Mouse (Mus musculus): Measurements from ENCODE around the gene Capza2.

Gene Capza2

DNA sequence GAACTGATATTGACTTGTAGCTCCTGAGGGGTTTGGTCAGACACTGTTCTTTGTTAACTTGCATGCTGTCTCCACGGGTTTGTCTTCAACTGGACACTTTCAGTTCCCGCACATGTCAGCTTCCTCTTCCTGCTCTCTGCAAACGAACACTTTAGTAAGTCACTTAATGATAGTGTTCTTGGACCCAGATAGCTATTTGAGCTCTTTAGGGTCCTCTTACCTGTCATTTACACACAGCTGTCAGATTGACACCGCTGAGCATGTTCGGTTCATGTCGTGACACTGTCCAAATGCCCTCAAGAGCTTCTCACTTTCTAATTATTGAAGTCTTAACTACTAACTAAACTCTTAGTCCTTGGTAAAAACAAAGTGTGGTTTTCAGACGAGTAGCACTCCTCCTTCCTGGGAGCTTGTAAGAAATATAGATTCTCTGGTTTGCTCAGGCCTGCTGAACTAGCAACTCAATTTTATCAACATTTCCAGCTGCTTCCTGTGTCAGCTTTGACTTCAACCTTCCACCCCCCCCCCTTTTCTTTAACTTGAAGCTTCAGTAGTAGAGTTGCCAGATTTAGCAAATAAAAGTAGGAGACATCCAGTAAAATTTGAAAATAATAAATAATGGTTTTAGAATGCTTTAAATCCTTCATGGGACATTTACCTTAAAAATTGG lies at the start of gene Capza2:
Gene Capza2, plus strand, starts transcription at position 620 of the 670 bp plus-strand sequence.
- DNase-seq = no peak

- peak; percentile 88 to 89 for DNase-seq
Observed at GRCm38 (mm10) chr6:17589049-17589952, 46.7 kb upstream of the Capza2 start.

GRCm38 (mm10) chr6:17589953-17590627 lies 45.9 kb upstream of the Capza2 start:
- DNase-seq = no peak

DNA sequence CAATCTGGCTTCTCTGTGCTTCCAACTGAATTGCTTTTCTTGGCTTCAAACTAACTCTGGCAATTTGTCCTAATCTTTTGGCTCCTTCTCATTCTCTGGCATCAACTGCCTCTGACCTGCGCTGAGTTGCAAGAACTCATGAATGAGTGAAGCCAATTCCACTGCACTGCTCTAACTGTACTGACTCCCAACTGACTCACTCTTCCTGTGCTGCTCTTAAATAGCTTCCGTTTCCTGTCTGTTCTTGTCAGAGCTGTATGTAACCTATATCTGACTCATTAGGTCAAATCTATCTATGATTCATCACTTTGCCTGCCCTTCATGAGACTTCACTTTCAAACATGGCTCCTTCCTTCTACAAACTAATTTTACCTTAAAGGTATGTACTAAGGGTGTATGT lies 42.1 kb upstream of the Capza2 start:
- DNase-seq = no peak

DNA sequence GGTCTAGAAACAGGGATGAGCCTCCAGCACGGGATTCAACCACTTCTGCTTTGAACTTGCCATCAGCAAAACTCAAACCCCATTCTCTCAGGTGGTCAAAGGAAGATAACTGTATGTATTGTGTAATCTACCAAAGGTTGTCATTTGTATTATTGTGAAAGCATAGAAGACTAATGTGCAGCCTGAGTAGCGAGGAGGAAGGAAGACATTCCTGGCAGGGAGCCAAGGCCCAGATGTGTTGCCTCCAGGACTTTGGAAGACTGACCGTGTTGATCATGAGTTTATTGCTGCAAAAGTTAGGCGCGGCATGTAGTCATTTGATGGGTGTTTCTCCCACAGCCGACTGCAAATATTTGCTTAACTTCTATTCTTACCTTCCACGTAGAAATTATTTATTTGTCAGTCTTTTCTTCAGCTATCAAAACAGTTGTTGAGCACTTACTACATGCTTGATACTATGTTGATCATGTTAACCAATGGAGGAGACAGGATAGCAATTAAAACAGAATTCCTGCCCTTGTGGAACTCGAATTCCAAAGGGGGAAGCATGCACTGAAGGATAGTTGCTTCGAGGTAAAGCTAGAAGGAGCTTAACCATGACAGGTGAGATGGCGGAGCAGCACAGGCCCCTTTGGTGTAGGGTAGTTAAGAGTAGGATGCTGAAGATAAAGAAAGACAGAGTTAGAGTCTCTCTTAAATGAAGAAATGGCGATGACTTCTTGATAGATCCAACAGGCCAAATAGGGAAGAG lies 40.1 kb upstream of the Capza2 start:
- peak; percentile 61 to 71 for DNase-seq

DNA sequence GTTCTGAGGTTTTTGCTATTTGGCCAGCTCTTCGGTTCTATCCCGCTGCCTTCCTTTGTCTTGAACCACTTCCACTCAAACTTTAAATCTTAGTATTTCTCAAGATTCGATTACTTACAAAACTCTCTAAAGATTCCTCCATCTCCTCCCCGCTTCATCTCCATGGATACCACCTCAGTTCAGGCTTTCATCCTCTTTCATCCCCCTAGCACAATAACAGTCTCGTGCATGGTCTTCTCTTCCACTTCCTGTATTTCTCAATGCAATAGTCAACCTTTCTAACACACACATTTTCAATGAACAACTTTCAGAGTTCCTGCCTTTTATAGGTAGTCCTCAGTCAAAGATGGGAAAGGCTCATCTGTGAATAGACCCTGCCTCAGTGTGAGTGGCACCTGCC lies 36.7 kb upstream of the Capza2 start:
- DNase-seq = no peak

DNA sequence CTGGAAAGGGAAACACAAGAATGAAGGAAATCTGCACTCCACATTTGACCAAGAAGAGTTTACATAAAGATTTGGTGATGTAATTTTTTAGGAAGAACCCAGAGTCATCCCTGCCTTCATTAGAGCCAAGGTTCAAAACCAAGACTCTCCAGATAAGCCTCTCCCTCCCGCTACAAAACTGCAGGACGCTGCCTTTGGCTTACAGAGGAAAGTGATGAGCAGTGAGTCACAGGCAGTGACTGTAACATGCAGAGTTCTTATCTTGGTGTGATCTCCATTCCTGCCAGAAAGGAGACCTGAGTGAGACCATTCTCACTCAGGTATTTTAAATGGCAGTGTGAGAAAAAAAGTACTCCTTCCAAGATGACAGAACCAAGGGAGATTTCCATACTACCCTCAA lies 34.5 kb upstream of the Capza2 start:
- DNase-seq = no peak

GRCm38 (mm10) chr6:17606915-17607314 lies 29.1 kb upstream of the Capza2 start:
- DNase-seq = no peak

- DNase-seq = no peak
Observed at GRCm38 (mm10) chr6:17611352-17612010, 24.6 kb upstream of the Capza2 start.

GRCm38 (mm10) chr6:17612652-17613051 lies 23.4 kb upstream of the Capza2 start:
- no peak for DNase-seq

DNA sequence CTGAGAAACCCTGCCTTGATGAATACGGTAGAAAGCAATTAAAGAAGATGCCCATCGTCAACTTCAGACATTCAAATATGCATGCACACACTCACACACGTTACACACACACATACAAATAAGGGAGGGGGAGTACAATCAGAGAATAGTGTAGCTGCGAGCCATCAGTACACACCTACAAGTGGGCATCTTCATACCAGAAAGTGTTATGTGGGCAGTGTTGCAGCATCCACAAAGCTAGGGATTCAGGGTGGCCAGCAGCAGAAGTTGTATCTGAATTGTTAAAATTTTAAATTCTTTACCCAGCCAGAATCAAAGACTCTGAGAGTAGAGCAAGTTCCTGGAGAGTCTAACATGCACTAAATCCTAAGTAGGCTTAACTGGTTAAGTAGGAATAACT lies 15.2 kb upstream of the Capza2 start:
- DNase-seq = no peak

GRCm38 (mm10) chr6:17621436-17621835 lies 14.6 kb upstream of the Capza2 start:
- DNase-seq = no peak

GRCm38 (mm10) chr6:17628701-17629455 lies 7.2 kb upstream of the Capza2 start:
- DNase-seq = peak in 1 of 2 experiments; percentile 20

GRCm38 (mm10) chr6:17629756-17630155 lies 6.3 kb upstream of the Capza2 start:
- DNase-seq = no peak

GRCm38 (mm10) chr6:17631611-17632010 lies 4.4 kb upstream of the Capza2 start:
- DNase-seq = no peak

- no peak for DNase-seq
Observed at GRCm38 (mm10) chr6:17633819-17634218, 2.2 kb upstream of the Capza2 start.

- no peak for DNase-seq
Observed at GRCm38 (mm10) chr6:17634992-17635391, 1.0 kb upstream of the Capza2 start.

DNA sequence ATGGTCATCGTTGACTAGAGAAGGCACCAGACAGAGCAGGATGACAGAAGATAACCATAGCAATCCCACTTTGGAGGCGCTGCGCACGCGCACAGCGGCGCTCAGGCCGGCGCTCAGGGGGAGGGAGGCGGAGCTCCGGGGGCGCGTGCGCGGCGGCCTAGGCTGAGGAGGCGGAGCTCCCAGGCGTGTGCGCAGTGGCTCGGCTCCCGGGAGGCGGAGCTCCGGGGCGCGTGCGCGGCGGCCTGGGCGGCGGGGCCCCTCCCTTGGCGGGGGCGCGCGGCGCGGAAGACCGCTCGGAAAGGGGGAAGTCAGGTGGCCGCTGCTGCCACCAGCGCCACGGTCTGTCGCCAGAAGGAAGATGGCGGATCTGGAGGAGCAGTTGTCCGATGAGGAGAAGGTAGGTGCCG lies 733 bp downstream of the Capza2 start:
- peak; percentile 94 to 97 for DNase-seq

GRCm38 (mm10) chr6:17637205-17638203 lies 1.5 kb downstream of the Capza2 start:
- DNase-seq = peak; percentile 52 to 61

GRCm38 (mm10) chr6:17640031-17640430 lies 4.0 kb downstream of the Capza2 start:
- DNase-seq = no peak
